Mouse (Mus musculus): ENCODE measurements at regions not wholly inside any gene's neighbourhood (a gene's known extent, or its start where the extent isn't known, plus 50 kb on each side); places are given as distances from the start of the nearest gene placed in this dataset.

- Histone ChIP-seq H3K36me3 (replicated peaks) (no peaks in the 10 kb centered on the region), H3K4me2 (no peak overlapping the region), H3K9ac (no peak overlapping the region), H3K4me3 (no peak overlapping the region), H3K27ac (no peak overlapping the region), H3K9me3 (no peaks in the 10 kb centered on the region), H3K4me1 (no peaks in the 10 kb centered on the region), H3K27me3 (replicated peaks) (no peaks in the 10 kb centered on the region)
- no peak for ATAC-seq (replicated peaks)
- WGBS = 89% methylated on average over 5 of the region's 5 CpGs
These were observed 1442.8 kb downstream of the Gsdmc2 start for GRCm38 (mm10) chr15:62402142-62402541.

- H3K27me3 ChIP-seq (replicated peaks) = no peaks in the 10 kb centered on the region
- H3K4me2 ChIP-seq = no peak overlapping the region
- no peak overlapping the region for H3K27ac ChIP-seq
- 76% methylated on average over 4 of the region's 4 CpGs for WGBS
- H3K36me3 ChIP-seq (replicated peaks) = no peaks in the 10 kb centered on the region
- no peaks in the 10 kb centered on the region for H3K9me3 ChIP-seq
- H3K9ac ChIP-seq = no peak overlapping the region
- no peaks in the 10 kb centered on the region for H3K4me1 ChIP-seq
- ATAC-seq (replicated peaks) = no peak
- no peak overlapping the region for H3K4me3 ChIP-seq
These were observed 1443.9 kb downstream of the Gsdmc2 start for GRCm38 (mm10) chr15:62400984-62401609.

GRCm38 (mm10) chr15:62399381-62399780 is 1445.6 kb downstream of the Gsdmc2 start:
- no peak for ATAC-seq (replicated peaks)
- Histone ChIP-seq H3K4me1 (no peaks in the 10 kb centered on the region), H3K27me3 (replicated peaks) (no peaks in the 10 kb centered on the region), H3K9ac (no peak overlapping the region), H3K4me2 (no peak overlapping the region), H3K9me3 (no peaks in the 10 kb centered on the region), H3K27ac (no peak overlapping the region), H3K4me3 (no peak overlapping the region), H3K36me3 (replicated peaks) (no peaks in the 10 kb centered on the region)
- WGBS = 85% methylated on average over 1 of the region's 1 CpGs

DNA sequence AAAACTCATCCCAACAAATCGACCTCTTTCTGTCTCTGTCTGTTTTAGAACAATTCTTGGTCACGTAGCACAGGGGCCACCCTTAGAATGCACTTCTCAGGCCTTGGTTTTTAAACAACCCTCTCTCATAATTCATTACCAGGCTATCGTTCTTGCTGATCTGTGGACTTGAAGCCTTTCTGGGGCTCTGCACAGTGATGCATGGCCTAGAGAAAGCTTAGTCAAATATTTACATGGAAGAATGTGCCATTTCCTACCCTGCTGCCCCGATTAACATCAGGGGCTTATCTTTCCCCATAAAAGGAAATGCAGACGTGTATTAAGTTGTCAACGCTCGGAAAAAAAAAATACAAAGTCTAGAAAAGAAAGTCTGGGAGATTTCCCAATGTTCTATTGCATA is 1448.0 kb downstream of the Gsdmc2 start:
- no peak for ATAC-seq (replicated peaks)
- no peak overlapping the region for H3K4me2 ChIP-seq
- 75% methylated on average over 7 of the region's 7 CpGs for WGBS
- no peaks in the 10 kb centered on the region for H3K4me1 ChIP-seq
- no peaks in the 10 kb centered on the region for H3K36me3 ChIP-seq (replicated peaks)
- no peak overlapping the region for H3K27ac ChIP-seq
- no peaks in the 10 kb centered on the region for H3K27me3 ChIP-seq (replicated peaks)
- no peak overlapping the region for H3K9ac ChIP-seq
- H3K4me3 ChIP-seq = no peak overlapping the region
- H3K9me3 ChIP-seq = no peaks in the 10 kb centered on the region

DNA sequence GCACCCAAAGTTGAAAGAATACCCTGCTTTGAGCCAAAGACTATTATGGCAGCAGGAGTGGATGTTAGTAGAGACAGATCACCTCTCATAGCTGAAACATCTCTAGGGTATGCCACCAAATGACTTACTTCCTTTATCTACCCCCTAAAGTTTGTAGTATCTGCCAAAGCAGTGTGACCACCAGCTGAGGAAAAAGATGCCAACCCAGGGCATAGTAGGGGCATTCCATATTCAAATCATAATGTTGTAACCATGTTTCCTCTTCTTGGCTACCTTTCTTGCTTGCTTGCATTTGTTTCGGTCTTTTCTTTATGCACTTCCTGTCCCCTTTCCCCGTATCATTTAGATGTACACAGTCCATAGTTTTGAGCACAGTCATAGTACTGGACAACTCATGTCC is 1449.6 kb downstream of the Gsdmc2 start:
- Histone ChIP-seq H3K9ac (no peak overlapping the region), H3K9me3 (no peaks in the 10 kb centered on the region), H3K4me3 (no peak overlapping the region), H3K4me1 (no peaks in the 10 kb centered on the region), H3K27ac (no peak overlapping the region), H3K4me2 (no peak overlapping the region), H3K27me3 (replicated peaks) (no peaks in the 10 kb centered on the region), H3K36me3 (replicated peaks) (no peaks in the 10 kb centered on the region)
- no peak for ATAC-seq (replicated peaks)
- 89% methylated on average over 2 of the region's 2 CpGs for WGBS

GRCm38 (mm10) chr15:62393416-62393815 is 1451.6 kb downstream of the Gsdmc2 start:
- no peaks in the 10 kb centered on the region for H3K9me3 ChIP-seq
- 84% methylated on average over 3 of the region's 3 CpGs for WGBS
- no peak overlapping the region for H3K4me2 ChIP-seq
- H3K4me3 ChIP-seq = no peak overlapping the region
- H3K27ac ChIP-seq = no peak overlapping the region
- H3K9ac ChIP-seq = no peak overlapping the region
- no peaks in the 10 kb centered on the region for H3K36me3 ChIP-seq (replicated peaks)
- H3K4me1 ChIP-seq = no peaks in the 10 kb centered on the region
- H3K27me3 ChIP-seq (replicated peaks) = no peaks in the 10 kb centered on the region
- ATAC-seq (replicated peaks) = no peak

DNA sequence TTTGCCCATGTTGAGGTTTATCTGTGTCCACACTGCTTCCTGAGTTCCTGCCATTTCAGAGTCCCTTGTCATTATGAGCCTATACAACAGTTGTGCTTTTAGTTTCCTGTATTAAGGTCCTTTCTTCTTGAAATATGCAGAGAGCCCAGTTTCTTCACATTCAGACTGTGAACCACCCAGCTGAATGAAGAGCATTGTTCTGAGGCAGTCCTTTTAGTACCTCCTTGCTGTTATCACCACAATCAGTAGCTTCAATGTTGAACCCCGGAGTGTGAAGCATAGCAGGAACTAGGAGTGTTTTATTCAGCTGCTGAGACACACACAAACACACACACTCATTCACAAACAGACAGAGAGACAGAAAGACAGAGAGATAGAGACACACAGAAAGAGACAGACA is 1452.1 kb downstream of the Gsdmc2 start:
- Histone ChIP-seq H3K36me3 (replicated peaks) (no peaks in the 10 kb centered on the region), H3K9ac (no peak overlapping the region), H3K4me3 (no peak overlapping the region), H3K9me3 (no peaks in the 10 kb centered on the region), H3K4me1 (no peaks in the 10 kb centered on the region), H3K27me3 (replicated peaks) (no peaks in the 10 kb centered on the region), H3K27ac (no peak overlapping the region), H3K4me2 (no peak overlapping the region)
- WGBS = 72% methylated on average over 1 of the region's 1 CpGs
- no peak for ATAC-seq (replicated peaks)

- no peak for ATAC-seq (replicated peaks)
- Histone ChIP-seq H3K4me3 (no peak overlapping the region), H3K9ac (no peak overlapping the region), H3K4me1 (no peaks in the 10 kb centered on the region), H3K27ac (no peak overlapping the region), H3K27me3 (replicated peaks) (no peaks in the 10 kb centered on the region), H3K36me3 (replicated peaks) (no peaks in the 10 kb centered on the region), H3K4me2 (no peak overlapping the region), H3K9me3 (no peaks in the 10 kb centered on the region)
- WGBS = 79% methylated on average over 3 of the region's 3 CpGs
These were observed 1452.6 kb downstream of the Gsdmc2 start for GRCm38 (mm10) chr15:62392381-62392780.

DNA sequence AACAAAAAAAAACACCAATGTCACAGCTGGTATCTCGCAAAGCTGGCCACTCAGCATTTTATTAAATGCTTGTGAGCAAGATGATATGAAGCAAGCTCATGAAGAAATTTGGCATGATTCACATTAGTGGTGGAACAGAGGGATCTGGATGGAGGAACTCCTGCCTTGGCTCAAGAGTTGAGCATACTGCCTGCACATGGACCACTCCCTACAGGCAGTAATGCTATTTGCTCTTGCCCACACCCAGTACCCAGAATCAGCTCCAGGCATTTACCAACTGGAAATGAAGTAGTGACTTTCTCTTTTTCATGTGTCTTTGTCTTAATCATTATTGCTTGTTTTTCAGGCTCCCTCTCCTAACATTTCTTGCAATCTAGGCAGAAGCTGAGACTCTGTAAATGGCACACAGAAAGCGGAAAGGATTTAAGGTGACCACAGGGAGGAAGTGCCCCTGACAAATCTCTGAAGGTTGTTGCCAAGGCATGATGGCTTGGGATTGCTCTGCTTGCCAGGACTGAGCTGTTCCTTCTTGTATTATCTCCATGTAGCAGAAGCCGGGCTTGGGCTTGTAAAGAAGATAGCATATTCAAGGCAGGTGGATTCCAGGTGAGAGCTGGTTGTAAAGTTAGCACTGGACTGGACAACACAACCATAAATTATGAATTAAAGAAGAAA is 1455.4 kb downstream of the Gsdmc2 start:
- Histone ChIP-seq H3K36me3 (replicated peaks) (no peaks in the 10 kb centered on the region), H3K4me3 (no peak overlapping the region), H3K4me1 (no peaks in the 10 kb centered on the region), H3K9me3 (no peaks in the 10 kb centered on the region), H3K4me2 (no peak overlapping the region), H3K27me3 (replicated peaks) (no peaks in the 10 kb centered on the region), H3K27ac (no peak overlapping the region), H3K9ac (no peak overlapping the region)
- WGBS = 92% methylated on average over 3 of the region's 3 CpGs
- ATAC-seq (replicated peaks) = no peak

- Histone ChIP-seq H3K9me3 (no peaks in the 10 kb centered on the region), H3K4me3 (no peak overlapping the region), H3K36me3 (replicated peaks) (no peaks in the 10 kb centered on the region), H3K27me3 (replicated peaks) (no peaks in the 10 kb centered on the region), H3K9ac (no peak overlapping the region), H3K4me2 (no peak overlapping the region), H3K27ac (no peak overlapping the region), H3K4me1 (no peaks in the 10 kb centered on the region)
- 88% methylated on average over 2 of the region's 2 CpGs for WGBS
- ATAC-seq (replicated peaks) = no peak
These were observed 1459.4 kb upstream of the A1bg start for GRCm38 (mm10) chr15:62382233-62382632.

DNA sequence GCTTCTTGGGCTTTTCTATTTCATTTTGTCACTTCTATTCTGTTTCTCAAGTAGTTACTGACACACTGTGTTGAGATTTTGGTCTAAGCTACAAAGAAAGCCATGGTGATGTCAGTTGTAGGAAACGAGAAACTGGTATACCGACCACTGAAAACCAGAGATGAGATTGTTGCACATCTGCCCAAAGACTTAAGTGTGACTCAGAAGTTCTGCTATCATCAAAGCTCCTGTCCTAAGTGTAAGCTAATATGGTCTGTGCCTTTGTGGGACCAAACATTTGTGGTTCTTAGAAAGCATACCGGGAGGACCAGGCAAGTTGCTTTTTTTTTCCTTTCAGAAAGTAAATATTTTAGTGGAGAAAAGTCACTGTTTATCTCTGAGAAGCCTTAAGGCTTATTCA is 1451.8 kb upstream of the A1bg start:
- H3K4me1 ChIP-seq = no peaks in the 10 kb centered on the region
- H3K27ac ChIP-seq = no peak overlapping the region
- H3K4me3 ChIP-seq = no peak overlapping the region
- no peaks in the 10 kb centered on the region for H3K9me3 ChIP-seq
- H3K9ac ChIP-seq = no peak overlapping the region
- no peak for ATAC-seq (replicated peaks)
- H3K4me2 ChIP-seq = no peak overlapping the region
- WGBS = 92% methylated on average over 3 of the region's 3 CpGs
- no peaks in the 10 kb centered on the region for H3K27me3 ChIP-seq (replicated peaks)
- H3K36me3 ChIP-seq (replicated peaks) = no peaks in the 10 kb centered on the region

GRCm38 (mm10) chr15:62361171-62361570 is 1438.4 kb upstream of the A1bg start:
- no peak overlapping the region for H3K27ac ChIP-seq
- no peak overlapping the region for H3K9ac ChIP-seq
- no peaks in the 10 kb centered on the region for H3K27me3 ChIP-seq (replicated peaks)
- no peaks in the 10 kb centered on the region for H3K36me3 ChIP-seq (replicated peaks)
- no peaks in the 10 kb centered on the region for H3K9me3 ChIP-seq
- H3K4me2 ChIP-seq = no peak overlapping the region
- no peaks in the 10 kb centered on the region for H3K4me1 ChIP-seq
- ATAC-seq (replicated peaks) = no peak
- H3K4me3 ChIP-seq = no peak overlapping the region
